Mouse (Mus musculus) midbrain, embryonic 10.5 days (tissue): Measurements from ENCODE around the gene Cyp46a1. TPM values are rescaled to one million over a fixed set of nuclear protein-coding genes. Genes with fewer than 3 reads are reported as not detected.

ENCODE experiments used
- DNase-seq: peaks from one replicate; pipeline ENCODE4 v3.0.0-alpha.2; 2017; ENCODE audit warnings: low spot score
- H3K27ac ChIP-seq: fragments of 300-500 bp; sonication (generic); replicated peaks from 2 replicates; pipeline ENCODE4 v1.5.1; 2016; ENCODE audit warnings: mild to moderate bottlenecking
- H3K27me3 ChIP-seq: fragments of 300-500 bp; sonication (generic); 2 replicates; pipeline ENCODE4 v1.6.1; 2016; ENCODE audit warnings: low read depth, mild to moderate bottlenecking; ENCODE audit not compliant: poor library complexity, severe bottlenecking
- H3K36me3 ChIP-seq: fragments of 300-500 bp; sonication (generic); 2 replicates; pipeline ENCODE4 v1.6.1; 2016; ENCODE audit warnings: mild to moderate bottlenecking, moderate library complexity
- H3K4me1 ChIP-seq: fragments of 300-500 bp; sonication (generic); 2 replicates; pipeline ENCODE4 v1.6.1; 2016
- H3K4me3 ChIP-seq: fragments of 300-500 bp; sonication (generic); 2 replicates; pipeline ENCODE4 v1.5.1; 2016; ENCODE audit warnings: mild to moderate bottlenecking, moderate library complexity
- H3K9me3 ChIP-seq: fragments of 300-500 bp; sonication (generic); replicated peaks from 2 replicates; pipeline ENCODE4 v1.6.1; 2016; ENCODE audit warnings: mild to moderate bottlenecking
- WGBS: fragments of 180-500 bp; shearing (Covaris S2); methylation state at CpG from one replicate; pipeline ENCODE4 v1.1.7; 2016; 5-methylcytosine and 5-hydroxymethylcytosine counted together
- polyA plus RNA-seq: library from polyadenylated mRNA; unstranded; fragments of >200 nt; fragmentation: Nextera tagmentation; extraction: Ambion mirVana; gene quantifications from 2 replicates; pipeline ENCODE4 v1.2.1, GENCODE M21; 2016

The Cyp46a1 gene
- polyA plus RNA-seq, 1 experiment from 2014 or later: 17.5 TPM

DNA sequence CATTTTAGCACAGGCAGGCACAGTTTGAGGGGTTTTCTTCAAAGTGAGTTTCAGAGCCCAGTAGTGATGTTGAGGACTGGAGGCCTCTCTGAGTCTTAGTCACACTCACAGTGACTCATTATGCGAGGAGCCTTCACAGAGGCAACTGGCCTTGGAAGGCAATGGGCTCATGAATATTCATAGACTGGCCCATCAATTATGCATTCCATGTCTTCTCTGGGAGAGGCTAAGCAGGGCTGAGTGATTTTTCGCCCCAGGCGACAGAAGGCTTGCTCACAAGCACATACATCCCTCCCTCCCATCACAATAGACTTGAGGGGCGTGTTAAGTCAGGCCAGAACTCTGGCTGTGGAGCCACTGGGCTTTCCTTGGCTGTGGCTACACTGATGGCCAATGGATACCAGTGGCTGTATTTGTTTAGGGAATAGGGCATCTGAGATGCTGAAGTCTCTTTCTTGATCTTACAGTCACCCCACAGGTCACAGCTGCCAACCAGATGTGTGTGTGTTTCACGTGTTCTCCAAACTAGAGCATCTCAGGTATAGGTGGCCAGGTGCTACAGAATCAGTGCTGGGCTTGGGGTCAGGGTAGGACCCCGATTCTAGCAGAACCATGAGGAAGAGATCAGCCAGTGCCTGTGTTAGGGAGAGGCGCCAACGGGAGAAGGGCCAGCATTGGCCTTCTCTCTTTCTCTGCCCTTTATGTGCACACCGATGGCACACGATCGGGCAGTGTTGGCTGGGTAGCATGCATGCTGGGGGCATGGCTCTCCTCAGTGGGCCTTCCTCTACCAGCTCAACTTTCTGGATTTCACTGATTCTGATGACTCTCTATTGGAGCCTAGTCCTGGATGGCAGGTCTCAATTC, 62.1 kb downstream of the Cyp46a1 start:
- peak overlapping the region; percentile 88 for H3K27ac ChIP-seq
- H3K9me3 ChIP-seq: no peaks in the 10 kb centered on the region
- peak overlapping the region; percentile 18; the same call in 1 of the 2 replicates for H3K4me3 ChIP-seq
- peak; percentile 82 for DNase-seq
- H3K36me3 ChIP-seq: no peaks in the 10 kb centered on the region
- peaks cover 50% of the 10 kb centered on the region for H3K4me1 ChIP-seq
- H3K27me3 ChIP-seq: no peaks in the 10 kb centered on the region
- WGBS: 60% methylated on average over 11 of the region's 11 CpGs

DNA sequence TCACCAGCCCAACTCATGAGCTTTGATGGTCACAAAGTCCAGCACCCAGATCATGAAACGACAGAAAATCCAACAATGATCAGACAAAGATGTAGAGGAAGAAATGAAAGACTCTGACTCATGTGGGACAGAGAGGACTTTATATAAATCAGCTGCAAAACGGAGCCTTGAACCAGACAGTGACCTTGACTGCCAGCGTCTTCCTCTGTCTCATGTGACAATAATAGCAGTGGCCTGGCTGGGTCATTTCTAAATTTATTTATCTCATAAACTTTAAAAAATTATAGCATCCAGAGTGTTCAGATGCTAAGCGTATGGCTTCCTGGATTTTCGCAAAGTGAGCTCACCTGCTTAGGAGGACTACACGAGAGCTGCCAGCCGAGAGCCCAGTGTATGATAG, 64.5 kb downstream of the Cyp46a1 start:
- 88% methylated on average over 7 of the region's 7 CpGs for WGBS
- Histone ChIP-seq H3K27me3 (no peaks in the 10 kb centered on the region), H3K4me3 (no peak overlapping the region), H3K27ac (0 out of 2 replicates have a peak overlapping the region, but pooled peaks have one; percentile 2), H3K36me3 (no peaks in the 10 kb centered on the region), H3K4me1 (peaks cover 35% of the 10 kb centered on the region), H3K9me3 (no peaks in the 10 kb centered on the region)
- DNase-seq: no peak

DNA sequence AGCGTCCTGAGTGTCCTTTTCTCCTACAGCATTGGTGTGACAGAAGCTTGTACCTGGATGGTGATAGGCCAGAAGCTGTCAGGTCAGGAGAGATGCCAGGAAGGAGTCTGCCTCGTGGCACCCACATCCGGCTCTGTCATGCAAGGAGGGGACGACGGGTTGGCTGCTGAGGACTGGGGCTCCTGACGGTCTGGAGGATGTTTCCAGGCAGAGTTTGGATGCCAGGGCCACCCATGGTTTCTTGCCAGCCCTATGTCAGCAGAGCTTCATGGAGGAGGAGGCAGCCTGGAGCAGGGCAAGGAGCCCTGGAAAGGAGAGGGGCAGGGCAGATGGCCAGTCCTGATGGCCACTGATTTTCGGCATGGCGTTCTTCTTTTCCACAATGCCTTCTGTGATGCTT, 65.0 kb downstream of the Cyp46a1 start:
- WGBS: 91% methylated on average over 8 of the region's 8 CpGs
- H3K9me3 ChIP-seq: no peaks in the 10 kb centered on the region

DNA sequence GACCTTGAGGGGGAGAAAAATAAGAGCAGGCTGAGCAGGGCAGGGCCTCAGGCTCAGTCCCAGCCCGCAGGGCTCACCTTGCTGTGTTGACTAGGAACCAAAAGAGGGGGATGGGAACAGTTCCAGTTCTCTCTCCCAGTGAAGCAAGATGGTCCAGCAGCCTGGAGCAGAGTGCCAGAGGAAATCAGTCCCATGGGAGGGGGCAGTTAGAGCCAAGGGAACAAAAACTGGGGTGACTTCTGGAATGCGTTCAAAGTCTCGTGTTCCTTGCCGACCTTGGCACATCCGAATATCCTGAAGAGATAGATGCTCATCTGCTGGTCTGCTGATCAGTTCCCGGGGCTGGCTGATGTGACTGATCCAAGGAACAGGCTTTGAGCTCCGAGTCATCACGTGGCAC, 66.8 kb downstream of the Cyp46a1 start:
- H3K9me3 ChIP-seq: no peaks in the 10 kb centered on the region
- peaks cover 24% of the 10 kb centered on the region for H3K4me1 ChIP-seq
- H3K4me3 ChIP-seq: no peak overlapping the region
- no peak for DNase-seq
- H3K36me3 ChIP-seq: no peaks in the 10 kb centered on the region
- H3K27ac ChIP-seq: no peak overlapping the region
- H3K27me3 ChIP-seq: no peaks in the 10 kb centered on the region
- 78% methylated on average over 8 of the region's 8 CpGs for WGBS

More for the DNA sequence above, 65.0 kb downstream of the Cyp46a1 start:
- Histone ChIP-seq H3K27me3 (no peaks in the 10 kb centered on the region), H3K4me3 (no peak overlapping the region), H3K36me3 (no peaks in the 10 kb centered on the region), H3K27ac (0 out of 2 replicates have a peak overlapping the region, but pooled peaks have one; percentile 2), H3K4me1 (peaks cover 34% of the 10 kb centered on the region)
- DNase-seq: no peak

DNA sequence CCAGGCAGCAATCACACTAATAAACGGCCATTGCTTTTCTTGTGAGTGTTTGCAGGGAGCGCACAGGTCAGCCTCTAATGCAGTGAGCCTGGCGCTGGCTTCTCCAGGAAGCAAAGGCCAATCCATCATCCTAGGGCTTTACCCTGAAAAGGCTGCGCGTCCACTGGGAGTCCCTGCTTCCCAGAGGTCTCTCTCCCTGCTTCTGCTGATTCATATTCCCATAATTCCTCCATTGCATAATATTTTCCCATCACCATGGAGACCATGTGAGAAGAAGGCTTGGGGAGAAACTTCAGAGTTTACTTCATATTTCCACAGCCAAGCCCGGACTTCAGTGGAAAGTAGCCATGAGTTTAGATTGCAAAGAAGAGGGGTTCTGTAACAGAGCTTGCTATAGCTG, 69.8 kb downstream of the Cyp46a1 start:
- peaks cover 20% of the 10 kb centered on the region for H3K4me1 ChIP-seq
- no peak overlapping the region; the same call in 1 of the 2 replicates for H3K27ac ChIP-seq
- H3K27me3 ChIP-seq: no peaks in the 10 kb centered on the region
- WGBS: 93% methylated on average over 6 of the region's 6 CpGs
- no peaks in the 10 kb centered on the region for H3K36me3 ChIP-seq
- H3K4me3 ChIP-seq: no peak overlapping the region
- H3K9me3 ChIP-seq: no peaks in the 10 kb centered on the region
- no peak for DNase-seq

DNA sequence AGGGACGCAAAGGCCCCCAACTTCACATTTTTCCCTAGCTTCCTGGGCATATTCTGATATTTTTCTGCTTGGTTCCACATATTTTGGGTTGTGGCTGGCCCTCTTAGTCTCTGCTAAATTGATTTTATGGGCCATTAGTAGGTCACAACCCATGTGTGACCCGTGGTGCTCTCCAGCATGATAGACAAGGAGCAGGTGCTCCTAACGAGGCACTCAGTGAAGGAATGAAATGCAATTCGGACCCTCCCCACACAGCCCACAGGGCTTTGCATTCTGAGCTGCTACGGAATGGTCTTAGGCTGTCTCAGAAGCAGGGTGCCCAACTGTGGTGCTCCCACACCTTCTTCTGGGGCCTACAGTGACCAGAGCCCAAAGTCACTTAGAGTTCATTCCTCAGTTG, 74.9 kb downstream of the Cyp46a1 start:
- H3K9me3 ChIP-seq: no peaks in the 10 kb centered on the region
- DNase-seq: no peak
- H3K36me3 ChIP-seq: no peaks in the 10 kb centered on the region
- H3K27me3 ChIP-seq: no peaks in the 10 kb centered on the region
- H3K4me3 ChIP-seq: no peak overlapping the region
- H3K4me1 ChIP-seq: peaks cover 35% of the 10 kb centered on the region
- no peak overlapping the region for H3K27ac ChIP-seq
- 75% methylated on average over 5 of the region's 5 CpGs for WGBS

DNA sequence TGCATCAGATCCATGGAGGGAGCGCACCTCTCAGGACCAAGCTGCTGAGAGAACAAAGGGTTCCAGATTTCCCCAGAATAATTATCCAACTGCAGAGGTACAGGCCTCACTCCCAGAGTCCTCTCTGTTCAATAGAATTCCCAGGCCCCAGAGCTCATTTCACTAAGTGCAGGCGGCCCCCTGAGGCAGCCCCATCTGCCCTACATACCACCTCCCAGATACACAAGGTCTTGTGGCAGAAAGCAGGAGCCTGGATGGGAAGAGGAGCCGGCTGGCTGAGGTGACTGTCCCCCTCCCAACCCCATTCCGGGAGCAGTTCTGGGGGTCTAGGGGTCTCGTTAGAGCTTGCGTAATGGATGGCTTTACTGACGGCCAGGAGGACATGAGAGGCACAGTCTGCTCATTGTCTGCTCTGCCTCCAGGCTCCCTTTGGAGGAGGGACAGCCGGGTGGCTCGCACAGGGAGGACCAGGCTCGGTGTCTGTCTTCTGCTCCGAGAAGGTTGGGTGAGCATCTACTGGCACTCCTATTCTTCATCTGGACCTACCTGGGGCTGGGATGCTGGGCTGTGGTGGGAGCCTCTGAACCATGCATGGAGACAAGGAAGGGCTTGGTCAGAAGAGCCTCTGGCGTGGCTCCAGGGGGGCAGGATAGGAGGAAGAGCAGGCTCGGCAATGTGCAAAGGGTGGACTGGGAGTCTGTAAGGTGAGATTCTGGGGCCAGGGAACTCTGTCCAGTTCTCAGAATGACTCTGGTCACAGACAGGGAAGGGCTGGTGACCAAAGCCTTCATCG, 76.4 kb downstream of the Cyp46a1 start:
- Histone ChIP-seq H3K36me3 (no peaks in the 10 kb centered on the region), H3K4me3 (peak overlapping the region; percentile 20; the same call in 1 of the 2 replicates), H3K27me3 (no peaks in the 10 kb centered on the region), H3K9me3 (no peaks in the 10 kb centered on the region), H3K27ac (peak overlapping the region; percentile 70), H3K4me1 (peaks cover 33% of the 10 kb centered on the region)
- no peak for DNase-seq
- 77% methylated on average over 14 of the region's 14 CpGs for WGBS

Other genes starting within 250 kb of the Cyp46a1 start
- 77.8 and 77.9 TPM in 2 replicates for gene Setd3, start 155.1 kb upstream of the Cyp46a1 start, polyA plus RNA-seq
- gene Ccnk, start 154.8 kb upstream of the Cyp46a1 start, polyA plus RNA-seq: 3.3 and 3.5 TPM in 2 replicates
- 12.1 and 15.5 TPM in 2 replicates for gene Ccdc85c, start 59.0 kb upstream of the Cyp46a1 start, polyA plus RNA-seq
- 3.7 and 5.1 TPM in 2 replicates for gene Hhipl1, start 28.1 kb upstream of the Cyp46a1 start, polyA plus RNA-seq
- gene Eml1, start 36.6 kb downstream of the Cyp46a1 start, polyA plus RNA-seq: 121 and 123 TPM in 2 replicates
- gene Evl, start 220.3 kb downstream of the Cyp46a1 start, polyA plus RNA-seq: 57.7 and 75.0 TPM in 2 replicates